Mouse (Mus musculus): ENCODE results near the gene Cdc42ep4.

Cdc42ep4 gene

GRCm38 (mm10) chr11:113678373-113678772, 73.3 kb downstream of the Cdc42ep4 start:
- no peak for DNase-seq

- DNase-seq = no peak
These were observed 74.3 kb downstream of the Cdc42ep4 start for GRCm38 (mm10) chr11:113677378-113677777.
